Mouse (Mus musculus) megakaryocyte, embryonic 14.5 days (primary cell): ENCODE results near the gene B3galt6.

Source experiments
- FLI1 ChIP-seq: IDR thresholded peaks from 2 replicates; pipeline ENCODE4 v1.6.1; 2012; ENCODE audit warnings: low read length, inconsistent platforms, mixed read lengths
- GATA1 ChIP-seq: IDR thresholded peaks from 3 replicates; pipeline ENCODE4 v1.6.1; 2012; ENCODE audit warnings: mixed read lengths, low read length, inconsistent platforms, borderline replicate concordance

DNA sequence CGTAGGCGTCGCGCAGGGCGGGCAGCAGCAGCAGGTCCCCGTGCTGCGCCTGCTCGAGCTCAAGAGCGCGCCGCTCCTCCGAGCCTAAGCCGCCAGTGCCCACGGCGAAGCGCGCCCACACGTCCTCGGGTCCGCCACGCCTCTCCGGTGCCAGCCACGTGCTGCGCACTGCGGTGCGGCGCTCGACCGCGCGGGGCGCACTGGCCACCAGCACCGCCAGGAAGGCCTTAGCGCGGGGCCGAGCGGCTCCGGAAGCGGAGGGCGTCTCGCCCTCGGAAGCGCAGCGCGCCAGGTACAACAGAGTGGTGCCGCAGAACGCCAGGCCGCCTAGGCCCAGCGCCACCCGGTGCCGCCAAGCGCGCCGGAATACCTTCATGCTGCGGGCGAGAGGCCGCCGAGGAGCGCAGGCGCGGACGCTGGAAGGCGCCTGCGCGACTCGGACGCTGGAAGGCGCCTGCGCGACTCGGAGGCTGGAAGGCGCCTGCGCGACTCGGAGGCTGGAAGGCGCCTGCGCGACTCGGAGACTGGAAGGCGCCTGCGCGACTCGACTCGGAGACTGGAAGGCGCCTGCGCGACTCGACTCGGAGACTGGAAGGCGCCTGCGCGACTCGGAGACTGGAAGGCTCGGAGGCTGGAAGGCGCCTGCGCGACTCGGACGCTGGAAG, at the start of gene B3galt6, which contains the start of gene Sdf4:
- TF ChIP-seq GATA1 (no peak), FLI1 (no peak)
